Mouse (Mus musculus): ENCODE data around the gene Slc30a2. TPM values are rescaled to one million over a fixed set of nuclear protein-coding genes. Genes with fewer than 3 reads are reported as not detected.
"Not testable (repeated sequence)": the region's sequence is repeated elsewhere in the genome, so short reads cannot be mapped to it uniquely, and the experiment has no call there.

Gene Slc30a2
- polyA plus RNA-seq, 1 experiment from 2014 or later = 0.25 TPM

GRCm38 (mm10) chr4:134341231-134341630 is 1.8 kb upstream of the Slc30a2 start:
- not testable (repeated sequence) for H3K27ac ChIP-seq (ENCODE audit: low read depth, low read length); H3K36me3 ChIP-seq (ENCODE audit: control insufficient read depth, insufficient read depth, low read length); H3K4me3 ChIP-seq (ENCODE audit: low read length); H3K9me3 ChIP-seq (ENCODE audit: control insufficient read depth, low read length); H3K9ac ChIP-seq (ENCODE audit: low read depth, low read length); H3K4me1 ChIP-seq (ENCODE audit: control insufficient read depth, insufficient read depth, low read depth, low read length); ATAC-seq; H3K4me2 ChIP-seq (ENCODE audit: low read length)
- 62% methylated on average over 6 of the region's 6 CpGs for WGBS
- H3K27me3 ChIP-seq (replicated peaks; ENCODE audit: control insufficient read depth, insufficient read depth, low read length) = peaks cover 25% of the 10 kb centered on the region

- 38% methylated on average over 11 of the region's 11 CpGs for WGBS
- Histone ChIP-seq H3K27me3 (replicated peaks; ENCODE audit: control insufficient read depth, insufficient read depth, low read length) (peaks cover 25% of the 10 kb centered on the region), H3K9ac (ENCODE audit: low read depth, low read length) (no peak overlapping the region), H3K4me1 (ENCODE audit: control insufficient read depth, insufficient read depth, low read depth, low read length) (peaks cover 7% of the 10 kb centered on the region), H3K27ac (ENCODE audit: low read depth, low read length) (no peak overlapping the region), H3K4me2 (ENCODE audit: low read length) (no peak overlapping the region), H3K36me3 (ENCODE audit: control insufficient read depth, insufficient read depth, low read length) (no peaks in the 10 kb centered on the region), H3K9me3 (ENCODE audit: control insufficient read depth, low read length) (no peaks in the 10 kb centered on the region), H3K4me3 (ENCODE audit: low read length) (no peak overlapping the region)
- no peak for ATAC-seq
These were observed 685 bp upstream of the Slc30a2 start for GRCm38 (mm10) chr4:134342213-134342779.

GRCm38 (mm10) chr4:134344620-134345019 is 1.6 kb downstream of the Slc30a2 start:
- Histone ChIP-seq H3K4me1 (ENCODE audit: control insufficient read depth, insufficient read depth, low read depth, low read length) (peaks cover 7% of the 10 kb centered on the region), H3K4me2 (ENCODE audit: low read length) (no peak overlapping the region), H3K27ac (ENCODE audit: low read depth, low read length) (no peak overlapping the region), H3K4me3 (ENCODE audit: low read length) (no peak overlapping the region), H3K9ac (ENCODE audit: low read depth, low read length) (no peak overlapping the region), H3K27me3 (replicated peaks; ENCODE audit: control insufficient read depth, insufficient read depth, low read length) (peaks cover 25% of the 10 kb centered on the region), H3K9me3 (ENCODE audit: control insufficient read depth, low read length) (no peaks in the 10 kb centered on the region), H3K36me3 (ENCODE audit: control insufficient read depth, insufficient read depth, low read length) (no peaks in the 10 kb centered on the region)
- no peak for ATAC-seq
- whole genome bisulfite sequencing = 52% methylated on average over 3 of the region's 3 CpGs

GRCm38 (mm10) chr4:134345802-134346201 is 2.8 kb downstream of the Slc30a2 start:
- peaks cover 25% of the 10 kb centered on the region for H3K27me3 ChIP-seq (replicated peaks; ENCODE audit: control insufficient read depth, insufficient read depth, low read length)
- H3K27ac ChIP-seq (ENCODE audit: low read depth, low read length) = no peak overlapping the region
- WGBS = 84% methylated on average over 15 of the region's 15 CpGs
- H3K4me1 ChIP-seq (ENCODE audit: control insufficient read depth, insufficient read depth, low read depth, low read length) = peaks cover 7% of the 10 kb centered on the region
- no peak overlapping the region for H3K4me2 ChIP-seq (ENCODE audit: low read length)
- H3K4me3 ChIP-seq (ENCODE audit: low read length) = no peak overlapping the region
- ATAC-seq = no peak
- H3K36me3 ChIP-seq (ENCODE audit: control insufficient read depth, insufficient read depth, low read length) = no peaks in the 10 kb centered on the region
- H3K9me3 ChIP-seq (ENCODE audit: control insufficient read depth, low read length) = no peaks in the 10 kb centered on the region
- no peak overlapping the region for H3K9ac ChIP-seq (ENCODE audit: low read depth, low read length)

GRCm38 (mm10) chr4:134348078-134348477 is 5.1 kb downstream of the Slc30a2 start:
- H3K9me3 ChIP-seq (ENCODE audit: control insufficient read depth, low read length) = no peaks in the 10 kb centered on the region

GRCm38 (mm10) chr4:134348545-134348944 is 5.6 kb downstream of the Slc30a2 start:
- Histone ChIP-seq H3K36me3 (ENCODE audit: control insufficient read depth, insufficient read depth, low read length) (no peaks in the 10 kb centered on the region), H3K27ac (ENCODE audit: low read depth, low read length) (no peak overlapping the region), H3K9me3 (ENCODE audit: control insufficient read depth, low read length) (no peaks in the 10 kb centered on the region), H3K9ac (ENCODE audit: low read depth, low read length) (no peak overlapping the region), H3K27me3 (replicated peaks; ENCODE audit: control insufficient read depth, insufficient read depth, low read length) (peaks cover 10% of the 10 kb centered on the region), H3K4me3 (ENCODE audit: low read length) (no peak overlapping the region), H3K4me2 (ENCODE audit: low read length) (no peak overlapping the region), H3K4me1 (ENCODE audit: control insufficient read depth, insufficient read depth, low read depth, low read length) (no peaks in the 10 kb centered on the region)
- 78% methylated on average over 5 of the region's 5 CpGs for WGBS
- no peak for ATAC-seq

More at GRCm38 (mm10) chr4:134348078-134348477, 5.1 kb downstream of the Slc30a2 start:
- H3K4me2 ChIP-seq (ENCODE audit: low read length) = no peak overlapping the region
- no peak overlapping the region for H3K27ac ChIP-seq (ENCODE audit: low read depth, low read length)
- 63% methylated on average over 11 of the region's 11 CpGs for WGBS
- no peak overlapping the region for H3K9ac ChIP-seq (ENCODE audit: low read depth, low read length)
- H3K27me3 ChIP-seq (replicated peaks; ENCODE audit: control insufficient read depth, insufficient read depth, low read length) = peaks cover 14% of the 10 kb centered on the region
- H3K4me3 ChIP-seq (ENCODE audit: low read length) = no peak overlapping the region
- no peak for ATAC-seq
- no peaks in the 10 kb centered on the region for H3K36me3 ChIP-seq (ENCODE audit: control insufficient read depth, insufficient read depth, low read length)
- H3K4me1 ChIP-seq (ENCODE audit: control insufficient read depth, insufficient read depth, low read depth, low read length) = peaks cover 4% of the 10 kb centered on the region

- Histone ChIP-seq H3K27me3 (replicated peaks; ENCODE audit: control insufficient read depth, insufficient read depth, low read length) (peaks cover 2% of the 10 kb centered on the region), H3K27ac (ENCODE audit: low read depth, low read length) (no peak overlapping the region), H3K36me3 (ENCODE audit: control insufficient read depth, insufficient read depth, low read length) (no peaks in the 10 kb centered on the region), H3K4me1 (ENCODE audit: control insufficient read depth, insufficient read depth, low read depth, low read length) (no peaks in the 10 kb centered on the region), H3K4me3 (ENCODE audit: low read length) (no peak overlapping the region), H3K4me2 (ENCODE audit: low read length) (no peak overlapping the region), H3K9me3 (ENCODE audit: control insufficient read depth, low read length) (no peaks in the 10 kb centered on the region), H3K9ac (ENCODE audit: low read depth, low read length) (no peak overlapping the region)
- ATAC-seq = no peak
- 86% methylated on average over 7 of the region's 7 CpGs for WGBS
These were observed 6.8 kb downstream of the Slc30a2 start for GRCm38 (mm10) chr4:134349829-134350228.

- H3K27me3 ChIP-seq (replicated peaks; ENCODE audit: control insufficient read depth, insufficient read depth, low read length) = no peaks in the 10 kb centered on the region
- H3K36me3 ChIP-seq (ENCODE audit: control insufficient read depth, insufficient read depth, low read length) = no peaks in the 10 kb centered on the region
- no peak overlapping the region for H3K27ac ChIP-seq (ENCODE audit: low read depth, low read length)
- H3K4me1 ChIP-seq (ENCODE audit: control insufficient read depth, insufficient read depth, low read depth, low read length) = no peaks in the 10 kb centered on the region
- H3K9ac ChIP-seq (ENCODE audit: low read depth, low read length) = no peak overlapping the region
- H3K4me3 ChIP-seq (ENCODE audit: low read length) = no peak overlapping the region
- H3K4me2 ChIP-seq (ENCODE audit: low read length) = no peak overlapping the region
- WGBS = 89% methylated on average over 6 of the region's 6 CpGs
- no peak for ATAC-seq
- H3K9me3 ChIP-seq (ENCODE audit: control insufficient read depth, low read length) = no peaks in the 10 kb centered on the region
These were observed 7.7 kb downstream of the Slc30a2 start for GRCm38 (mm10) chr4:134350641-134351040.

- Histone ChIP-seq H3K27me3 (replicated peaks; ENCODE audit: control insufficient read depth, insufficient read depth, low read length) (no peaks in the 10 kb centered on the region), H3K36me3 (ENCODE audit: control insufficient read depth, insufficient read depth, low read length) (no peaks in the 10 kb centered on the region), H3K9me3 (ENCODE audit: control insufficient read depth, low read length) (no peaks in the 10 kb centered on the region), H3K4me1 (ENCODE audit: control insufficient read depth, insufficient read depth, low read depth, low read length) (no peaks in the 10 kb centered on the region), H3K4me2 (ENCODE audit: low read length) (no peak overlapping the region), H3K4me3 (ENCODE audit: low read length) (no peak overlapping the region), H3K9ac (ENCODE audit: low read depth, low read length) (no peak overlapping the region; the same call in 1 of the 2 replicates), H3K27ac (ENCODE audit: low read depth, low read length) (no peak overlapping the region)
- WGBS = 41% methylated on average over 18 of the region's 18 CpGs
- ATAC-seq = no peak
These were observed 8.6 kb downstream of the Slc30a2 start for GRCm38 (mm10) chr4:134351329-134352260.

All from hindbrain, embryonic 16.5 days (tissue).